Mouse (Mus musculus) testis, adult 2 months (tissue): ENCODE results near the gene Fxyd1.

Experiments
- CTCF ChIP-seq: fragments of 200-500 bp; IDR thresholded peaks from 2 replicates; pipeline ENCODE4 v1.5.1; 2012; ENCODE audit warnings: low read depth, mild to moderate bottlenecking, inconsistent platforms, low read length, moderate library complexity; ENCODE audit not compliant: control insufficient read depth, insufficient read depth, insufficient replicate concordance
- POLR2A ChIP-seq: fragments of 200-500 bp; IDR thresholded peaks from 2 replicates; pipeline ENCODE4 v1.6.1; 2012; ENCODE audit warnings: low read depth, mild to moderate bottlenecking, inconsistent platforms, low read length, moderate library complexity; ENCODE audit not compliant: control insufficient read depth

DNA sequence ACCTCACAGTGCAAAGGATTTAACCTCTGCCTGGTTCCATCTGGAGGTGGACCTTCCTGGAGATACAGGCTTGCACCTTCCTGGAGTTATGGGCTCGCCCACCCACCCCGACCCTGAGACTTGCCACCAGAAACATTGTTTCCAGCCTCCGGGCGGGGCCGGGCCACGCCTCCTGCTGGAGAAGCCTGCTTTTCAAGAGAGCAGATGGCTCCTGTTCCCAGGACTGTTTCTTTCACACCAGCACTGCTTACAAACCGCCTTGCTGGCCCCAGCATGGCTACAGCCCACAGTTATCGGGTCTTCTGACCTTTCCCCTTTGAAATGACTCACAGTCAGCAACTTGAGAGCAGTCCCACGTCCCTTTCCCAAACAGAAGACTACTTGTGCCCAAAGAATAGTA, 15.3 kb upstream of the Fxyd1 start:
- TF ChIP-seq CTCF (no peak), POLR2A (no peak)
